Mouse (Mus musculus): ENCODE measurements around the gene Kcnj13. TPM values are rescaled to one million over a fixed set of nuclear protein-coding genes. Genes with fewer than 3 reads are reported as not detected.

Kcnj13 gene
- polyA plus RNA-seq (2012; rRNA removed; ENCODE audit: low replicate concordance) = 0.17 and 1.0 TPM in 2 replicates

DNA sequence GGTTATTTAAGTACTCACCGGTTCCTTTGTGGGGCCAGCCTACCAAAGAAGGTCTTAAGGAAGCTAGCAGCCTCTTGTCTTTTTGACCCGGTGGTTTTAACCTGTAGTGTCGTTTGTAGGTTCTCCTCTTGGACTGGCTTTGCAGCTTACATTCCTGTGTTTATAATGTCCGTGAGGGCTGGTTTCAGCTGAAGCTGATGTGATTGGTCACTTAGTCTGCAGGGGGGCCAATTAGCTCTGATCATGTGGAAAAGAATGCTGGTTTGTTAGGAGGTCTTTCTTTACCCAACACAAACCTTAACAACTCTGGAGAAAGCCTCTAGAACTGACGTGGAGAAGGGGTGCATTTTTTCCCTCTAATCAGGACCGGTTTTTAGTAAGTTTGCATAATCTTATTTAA lies at the start of gene Kcnj13:
Gene Kcnj13, minus strand, starts transcription at position 136 of the 400 bp plus-strand sequence.

Other genes starting within 250 kb of the Kcnj13 start
- gene Ecel1, start 238.2 kb downstream of the Kcnj13 start, polyA plus RNA-seq (2012; rRNA removed; ENCODE audit: low replicate concordance) = 0.04 and 0.50 TPM in 2 replicates
- gene Prss56, start 211.4 kb downstream of the Kcnj13 start, polyA plus RNA-seq (2012; rRNA removed; ENCODE audit: low replicate concordance) = not detected in 2 replicates
- 0.43 TPM in 1 of 2 replicates, not detected in the other for gene Chrnd, start 204.1 kb downstream of the Kcnj13 start, polyA plus RNA-seq (2012; rRNA removed; ENCODE audit: low replicate concordance)
- gene Chrng, start 190.1 kb downstream of the Kcnj13 start, polyA plus RNA-seq (2012; rRNA removed; ENCODE audit: low replicate concordance) = 0.04 TPM in 1 of 2 replicates, not detected in the other
- 23.4 and 41.1 TPM in 2 replicates for gene Eif4e2, start 180.8 kb downstream of the Kcnj13 start, polyA plus RNA-seq (2012; rRNA removed; ENCODE audit: low replicate concordance)
- gene Efhd1, start 130.4 kb downstream of the Kcnj13 start, polyA plus RNA-seq (2012; rRNA removed; ENCODE audit: low replicate concordance) = 48.2 and 52.3 TPM in 2 replicates
- gene Gigyf2, start 67.7 kb downstream of the Kcnj13 start, polyA plus RNA-seq (2012; rRNA removed; ENCODE audit: low replicate concordance) = 22.4 and 36.9 TPM in 2 replicates
- 80.7 and 166 TPM in 2 replicates for gene Snorc, start 75.5 kb upstream of the Kcnj13 start, polyA plus RNA-seq (2012; rRNA removed; ENCODE audit: low replicate concordance)
- gene Neu2, start 115.2 kb upstream of the Kcnj13 start, polyA plus RNA-seq (2012; rRNA removed; ENCODE audit: low replicate concordance) = 0.55 and 77.2 TPM in 2 replicates
- gene Ngef, start 179.1 kb upstream of the Kcnj13 start, polyA plus RNA-seq (2012; rRNA removed; ENCODE audit: low replicate concordance) = 2.4 and 2.8 TPM in 2 replicates
- 55.0 and 146 TPM in 2 replicates for gene Inpp5d, start 225.6 kb upstream of the Kcnj13 start, polyA plus RNA-seq (2012; rRNA removed; ENCODE audit: low replicate concordance)

Measured in mammary gland, adult 2 months (tissue).